Mouse (Mus musculus): ENCODE results near the gene Lgals12.

GRCm38 (mm10) chr19:7583101-7583500, 23.9 kb downstream of the Lgals12 start:
- TF ChIP-seq CTCF (IDR thresholded peaks at IDR 0.05; ENCODE audit: borderline replicate concordance, insufficient read depth, low read depth, low read length) (no peak), POLR2A (IDR thresholded peaks at IDR 0.05; ENCODE audit: borderline replicate concordance, insufficient read depth, low read length) (no peak)
